Mouse (Mus musculus) C2C12 (cell line): ENCODE data around the gene Sh3bp1. TPM values are rescaled to one million over a fixed set of nuclear protein-coding genes. Genes with fewer than 3 reads are reported as not detected.
A peak's percentile ranks its signal among the peaks of the same experiment; 100 is the strongest.

ENCODE experiments used
- H3K27me3 ChIP-seq: one replicate; pipeline ENCODE4 v1.6.1; 2011; ENCODE audit not compliant: control insufficient read depth, insufficient read depth, insufficient read length
- H3K36me3 ChIP-seq: one replicate; pipeline ENCODE4 v1.6.1; 2011; ENCODE audit not compliant: control insufficient read depth, insufficient read depth
- H3K4me3 ChIP-seq: one replicate; pipeline ENCODE4 v1.5.1; 2011; ENCODE audit warnings: mild to moderate bottlenecking, control low read depth; ENCODE audit not compliant: poor library complexity, insufficient read depth, severe bottlenecking
- H3K79me2 ChIP-seq: one replicate; pipeline ENCODE4 v1.6.1; 2011; ENCODE audit not compliant: control insufficient read depth, insufficient read depth
- H3K79me3 ChIP-seq: one replicate; pipeline ENCODE4 v1.6.1; 2011; ENCODE audit warnings: low read depth, control low read depth
- H3ac ChIP-seq: one replicate; pipeline ENCODE3; 2011; ENCODE audit warnings: low read depth; ENCODE audit not compliant: control insufficient read depth, insufficient read length
- CEBPB ChIP-seq: IDR thresholded peaks from one replicate; pipeline ENCODE4 v1.6.1; 2011; ENCODE audit warnings: low read depth, mild to moderate bottlenecking, control low read depth, moderate library complexity
- CTCF ChIP-seq: IDR thresholded peaks from one replicate; pipeline ENCODE4 v1.5.1; 2011; ENCODE audit not compliant: control insufficient read depth, insufficient read depth, insufficient read length
- FOSL1 ChIP-seq: IDR thresholded peaks from one replicate; pipeline ENCODE4 v1.8.0; 2011; ENCODE audit warnings: mild to moderate bottlenecking, low read length; ENCODE audit not compliant: poor library complexity, insufficient read depth, severe bottlenecking
- MAX ChIP-seq: IDR thresholded peaks from one replicate; pipeline ENCODE4 v1.6.1; 2011; ENCODE audit warnings: mild to moderate bottlenecking, control low read depth
- MYOD1 ChIP-seq: IDR thresholded peaks from one replicate; pipeline ENCODE4 v1.6.1; 2011; ENCODE audit warnings: low read depth; ENCODE audit not compliant: control insufficient read depth, insufficient read length
- MYOG ChIP-seq: IDR thresholded peaks from one replicate; pipeline ENCODE4 v1.6.1; 2011; ENCODE audit not compliant: control insufficient read depth, insufficient read length; ENCODE audit errors: extremely low read depth
- USF1 ChIP-seq: IDR thresholded peaks from one replicate; pipeline ENCODE4 v1.6.1; 2011; ENCODE audit warnings: low read depth, mild to moderate bottlenecking, control low read depth, moderate library complexity
- polyA plus RNA-seq: library from polyadenylated mRNA; unstranded; fragments of >200 nt; fragmentation: generic; extraction: Trizol; gene quantifications from one replicate; pipeline ENCODE4 v1.2.1, GENCODE M21; 2012; ENCODE audit warnings: missing spikeins

The Sh3bp1 gene
- polyA plus RNA-seq, 1 experiment = 23.4 TPM

GRCm38 (mm10) chr15:78908982-78909381 lies 9.4 kb downstream of the Sh3bp1 start:
- no peak overlapping the region for H3ac ChIP-seq
- no peak overlapping the region for H3K4me3 ChIP-seq
- peaks cover 37% of the 10 kb centered on the region for H3K36me3 ChIP-seq
- peaks cover under 1% of the 10 kb centered on the region for H3K79me2 ChIP-seq
- H3K79me3 ChIP-seq = no peaks in the 10 kb centered on the region
- no peaks in the 10 kb centered on the region for H3K27me3 ChIP-seq
- TF ChIP-seq MYOG = no peak
- no peak for TF ChIP-seq MYOD1
- TF ChIP-seq USF1 = no peak
- no peak for TF ChIP-seq MAX
- TF ChIP-seq CEBPB = no peak
- no peak for TF ChIP-seq CTCF
- TF ChIP-seq FOSL1 = no peak

- H3K79me2 ChIP-seq = peaks cover 31% of the 10 kb centered on the region
- peaks cover 10% of the 10 kb centered on the region for H3K79me3 ChIP-seq
- H3K27me3 ChIP-seq = no peaks in the 10 kb centered on the region
- no peak overlapping the region for H3ac ChIP-seq
- H3K36me3 ChIP-seq = peaks cover 18% of the 10 kb centered on the region
- no peak for TF ChIP-seq CEBPB
- TF ChIP-seq MYOD1 = no peak
- TF ChIP-seq CTCF = peak; percentile 8
- no peak overlapping the region for H3K4me3 ChIP-seq
These were observed 12.5 kb downstream of the Sh3bp1 start for GRCm38 (mm10) chr15:78912040-78912439.

- Histone ChIP-seq H3K36me3 (peaks cover 24% of the 10 kb centered on the region), H3K79me2 (peaks cover 37% of the 10 kb centered on the region), H3K27me3 (no peaks in the 10 kb centered on the region), H3K79me3 (peaks cover 10% of the 10 kb centered on the region), H3ac (peak within 1 kb of the TSS; percentile 60), H3K4me3 (peak within 1 kb of the TSS; percentile 69)
- TF ChIP-seq MAX = peak; percentile 99
- no peak for TF ChIP-seq CTCF
These were observed 14.1 kb downstream of the Sh3bp1 start, which contains the start of gene Pdxp for GRCm38 (mm10) chr15:78913632-78914090. Gene Pdxp, plus strand, starts transcription at chr15:78913919.

DNA sequence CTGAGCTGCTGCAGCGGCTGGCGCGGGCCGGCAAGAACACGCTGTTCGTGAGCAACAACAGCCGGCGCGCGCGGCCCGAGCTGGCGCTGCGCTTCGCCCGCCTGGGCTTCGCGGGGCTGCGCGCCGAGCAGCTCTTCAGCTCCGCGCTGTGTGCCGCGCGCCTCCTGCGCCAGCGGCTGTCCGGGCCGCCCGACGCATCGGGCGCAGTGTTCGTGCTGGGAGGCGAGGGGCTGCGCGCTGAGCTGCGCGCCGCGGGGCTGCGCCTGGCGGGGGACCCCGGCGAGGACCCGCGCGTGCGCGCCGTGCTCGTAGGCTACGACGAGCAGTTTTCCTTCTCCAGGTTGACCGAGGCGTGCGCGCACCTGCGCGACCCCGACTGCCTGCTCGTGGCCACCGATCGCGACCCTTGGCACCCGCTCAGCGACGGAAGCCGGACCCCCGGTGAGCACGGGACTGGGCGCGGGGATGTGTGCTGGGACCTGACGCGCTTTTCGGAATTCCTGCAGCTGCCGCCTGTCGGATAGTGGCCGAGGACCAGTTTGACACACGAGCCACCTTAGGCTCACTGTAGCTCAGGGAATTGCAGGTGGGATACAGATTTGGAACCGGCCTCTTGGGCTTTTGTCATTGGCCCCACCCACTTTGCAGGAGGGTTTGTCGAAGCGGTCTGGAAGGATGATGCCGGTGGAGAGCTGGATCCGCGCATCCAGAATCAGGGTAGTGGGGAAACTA lies 14.7 kb downstream of the Sh3bp1 start:
- TF ChIP-seq CEBPB (no peak), MAX (no peak)
- Histone ChIP-seq H3K27me3 (no peaks in the 10 kb centered on the region), H3K36me3 (peaks cover 27% of the 10 kb centered on the region)

DNA sequence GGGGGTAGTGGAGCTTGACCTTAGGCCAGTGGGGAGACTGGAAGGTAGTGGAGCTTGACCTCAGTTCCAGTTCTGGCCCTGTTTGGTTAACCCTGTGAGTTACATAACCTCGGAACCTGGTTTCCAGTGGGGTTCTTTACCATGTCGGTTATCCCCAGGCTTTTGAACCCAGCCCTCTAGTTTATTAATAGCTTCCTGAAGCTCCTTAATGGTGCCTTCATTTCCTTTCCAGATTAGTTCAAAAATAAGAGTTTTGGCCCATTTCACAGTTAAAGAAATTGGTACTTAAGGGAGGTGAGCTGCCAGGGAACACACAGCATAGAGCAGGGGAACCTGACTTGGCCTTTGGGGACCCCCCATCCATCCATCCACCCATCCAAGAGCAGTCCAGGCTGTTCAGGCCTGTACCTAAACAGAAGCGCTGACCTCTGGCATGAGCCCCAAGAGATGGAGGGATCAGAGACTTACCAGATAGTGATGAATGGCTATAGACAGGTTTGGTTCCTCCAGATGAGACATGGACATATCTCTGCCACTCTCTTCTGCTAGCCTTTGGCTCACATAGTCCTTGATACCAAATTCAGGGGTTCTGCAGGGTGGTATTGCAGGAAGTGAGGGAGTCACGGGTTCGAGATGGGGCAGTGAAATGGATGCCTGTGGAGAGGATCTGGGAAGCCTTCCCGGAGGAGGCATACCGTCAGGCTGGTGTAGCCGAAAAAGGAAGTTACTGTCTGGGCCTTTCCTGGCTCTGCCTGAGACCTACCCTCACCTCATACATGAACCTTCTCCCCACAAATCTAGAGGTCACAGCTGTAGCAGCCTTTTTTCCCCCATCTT lies 15.5 kb downstream of the Sh3bp1 start:
- peaks cover 37% of the 10 kb centered on the region for H3K79me2 ChIP-seq
- no peak for TF ChIP-seq MAX
- no peak for TF ChIP-seq USF1
- peaks cover 28% of the 10 kb centered on the region for H3K36me3 ChIP-seq
- H3ac ChIP-seq = peak overlapping the region; percentile 62
- peaks cover 10% of the 10 kb centered on the region for H3K79me3 ChIP-seq
- peak overlapping the region; percentile 69 for H3K4me3 ChIP-seq
- H3K27me3 ChIP-seq = no peaks in the 10 kb centered on the region

More for the DNA sequence above, 14.7 kb downstream of the Sh3bp1 start:
- H3K79me3 ChIP-seq = peaks cover 10% of the 10 kb centered on the region
- H3K4me3 ChIP-seq = peak overlapping the region; percentile 69
- H3K79me2 ChIP-seq = peaks cover 37% of the 10 kb centered on the region
- peak overlapping the region; percentile 60 for H3ac ChIP-seq

DNA sequence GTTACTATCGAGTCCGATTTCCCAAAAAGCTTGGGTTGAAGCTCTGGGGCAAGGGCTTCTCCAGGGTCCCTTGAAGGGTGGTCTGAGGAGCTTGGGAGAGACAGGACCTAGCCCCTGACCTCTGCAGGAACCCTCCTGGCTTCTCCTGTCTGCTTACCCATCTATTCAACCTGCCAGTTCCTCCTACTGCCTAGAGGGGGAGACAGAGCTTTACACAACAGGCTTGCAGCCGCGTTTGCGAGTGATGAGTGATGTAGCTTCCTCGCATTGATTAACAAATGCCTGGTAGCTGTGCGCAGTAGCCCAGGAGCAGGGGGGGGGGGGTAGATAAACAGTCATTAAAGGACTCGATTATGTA lies 16.1 kb downstream of the Sh3bp1 start:
- no peak overlapping the region for H3K4me3 ChIP-seq

More for the DNA sequence above, 16.1 kb downstream of the Sh3bp1 start:
- Histone ChIP-seq H3ac (no peak overlapping the region), H3K79me2 (peaks cover 37% of the 10 kb centered on the region), H3K36me3 (peaks cover 25% of the 10 kb centered on the region), H3K79me3 (peaks cover 10% of the 10 kb centered on the region), H3K27me3 (no peaks in the 10 kb centered on the region)
- TF ChIP-seq USF1 (no peak), MYOD1 (no peak), CEBPB (no peak), MYOG (no peak), FOSL1 (no peak), CTCF (peak; percentile 93), MAX (peak; percentile 62)
